Mouse (Mus musculus): ENCODE results near the gene Micu1. TPM values are rescaled to one million over a fixed set of nuclear protein-coding genes. Genes with fewer than 3 reads are reported as not detected.
A peak's percentile ranks its signal among the peaks of the same experiment; 100 is the strongest.

Micu1 gene
- polyA plus RNA-seq, 1 experiment from 2014 or later, result 36.3 TPM

DNA sequence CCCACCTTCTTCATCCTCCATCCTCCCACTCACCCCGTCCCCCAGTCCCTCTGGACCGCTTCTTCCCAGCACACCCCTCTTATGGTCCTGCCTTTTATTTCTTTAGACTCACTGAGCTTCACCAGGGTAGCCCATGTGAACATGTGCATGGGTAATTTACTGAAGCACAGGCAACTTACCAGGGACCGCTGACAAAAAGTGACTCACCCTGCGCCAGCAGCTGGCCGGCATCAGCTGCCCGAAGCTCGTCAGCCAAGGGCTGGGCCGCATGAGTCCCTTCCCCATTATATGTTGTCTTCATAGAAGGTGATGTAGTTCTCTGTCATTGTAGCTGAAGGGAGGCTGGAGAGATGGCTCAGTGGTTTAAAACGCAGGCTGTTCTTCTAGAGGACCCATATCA lies 111.5 kb downstream of the Micu1 start:
- ATAC-seq (ENCODE audit: low read depth) (no peak), DNase-seq (no peak)

GRCm38 (mm10) chr10:59814505-59815155 lies 112.4 kb downstream of the Micu1 start:
- Histone ChIP-seq H3K4me2 (no peak overlapping the region), H3K9me3 (replicated peaks) (no peaks in the 10 kb centered on the region), H3K36me3 (0 out of 2 replicates have a peak, but pooled peaks cover 5% of the 10 kb centered on the region), H3K4me3 (replicated peaks) (no peak overlapping the region), H3K27me3 (no peaks in the 10 kb centered on the region), H3K27ac (peak overlapping the region; percentile 3; the same call in 1 of the 2 replicates), H3K9ac (no peak overlapping the region), H3K4me1 (replicated peaks) (peaks cover 41% of the 10 kb centered on the region)
- peak; percentile 45 for DNase-seq
- peak; percentile 73 for ATAC-seq (ENCODE audit: low read depth)
- WGBS (ENCODE audit: insufficient replicate concordance), result 49% methylated on average over 7 of the region's 7 CpGs

More for the DNA sequence above, 111.5 kb downstream of the Micu1 start:
- Histone ChIP-seq H3K9ac (no peak overlapping the region), H3K4me2 (no peak overlapping the region), H3K27me3 (no peaks in the 10 kb centered on the region), H3K4me1 (replicated peaks) (peaks cover 44% of the 10 kb centered on the region), H3K9me3 (replicated peaks) (no peaks in the 10 kb centered on the region), H3K27ac (peak overlapping the region; percentile 3; the same call in 1 of the 2 replicates), H3K36me3 (0 out of 2 replicates have a peak, but pooled peaks cover 5% of the 10 kb centered on the region), H3K4me3 (replicated peaks) (no peak overlapping the region)
- WGBS (ENCODE audit: insufficient replicate concordance), result 89% methylated on average over 9 of the region's 9 CpGs

DNA sequence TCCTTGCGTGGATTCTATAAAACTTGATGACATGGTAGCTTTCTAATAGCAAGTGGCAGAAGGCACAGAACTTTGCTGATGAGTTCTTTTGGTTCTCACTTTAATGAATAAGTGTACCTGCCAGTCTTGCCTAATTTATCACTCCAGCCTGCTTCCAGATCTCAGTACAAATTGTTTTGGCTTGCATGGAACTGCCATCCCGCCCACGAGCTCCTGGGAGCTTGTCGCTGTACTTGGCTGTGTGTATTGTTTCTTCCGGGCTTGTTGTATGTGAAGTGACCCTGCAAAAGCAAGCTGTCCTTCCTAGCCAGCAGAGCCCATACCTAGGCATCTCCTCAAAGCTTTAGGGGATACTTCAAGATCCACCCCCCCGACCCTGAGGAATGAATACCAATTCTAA lies 114.3 kb downstream of the Micu1 start:
- Histone ChIP-seq H3K36me3 (no peaks in the 10 kb centered on the region), H3K4me1 (replicated peaks) (peaks cover 29% of the 10 kb centered on the region), H3K27me3 (no peaks in the 10 kb centered on the region), H3K9ac (no peak overlapping the region), H3K27ac (no peak overlapping the region), H3K9me3 (replicated peaks) (no peaks in the 10 kb centered on the region), H3K4me2 (no peak overlapping the region), H3K4me3 (replicated peaks) (no peak overlapping the region)
- no peak for ATAC-seq (ENCODE audit: low read depth)
- DNase-seq, result no peak
- 82% methylated on average over 6 of the region's 6 CpGs for WGBS (ENCODE audit: insufficient replicate concordance)

GRCm38 (mm10) chr10:59817528-59817927 lies 115.3 kb downstream of the Micu1 start:
- Histone ChIP-seq H3K9me3 (replicated peaks) (no peaks in the 10 kb centered on the region), H3K36me3 (no peaks in the 10 kb centered on the region), H3K27me3 (no peaks in the 10 kb centered on the region), H3K27ac (no peak overlapping the region), H3K4me1 (replicated peaks) (peaks cover 25% of the 10 kb centered on the region), H3K4me3 (replicated peaks) (no peak overlapping the region), H3K9ac (no peak overlapping the region), H3K4me2 (no peak overlapping the region)
- ATAC-seq (ENCODE audit: low read depth) (no peak), DNase-seq (no peak)
- 36% methylated on average over 2 of the region's 2 CpGs for WGBS (ENCODE audit: insufficient replicate concordance)

GRCm38 (mm10) chr10:59817991-59818390 lies 115.7 kb downstream of the Micu1 start:
- H3K27me3 ChIP-seq, result no peaks in the 10 kb centered on the region
- H3K27ac ChIP-seq, result no peak overlapping the region
- H3K9ac ChIP-seq, result no peak overlapping the region
- no peaks in the 10 kb centered on the region for H3K36me3 ChIP-seq
- H3K4me2 ChIP-seq, result no peak overlapping the region
- no peaks in the 10 kb centered on the region for H3K9me3 ChIP-seq (replicated peaks)
- WGBS (ENCODE audit: insufficient replicate concordance), result 89% methylated on average over 8 of the region's 8 CpGs
- H3K4me3 ChIP-seq (replicated peaks), result no peak overlapping the region
- peaks cover 20% of the 10 kb centered on the region for H3K4me1 ChIP-seq (replicated peaks)
- ATAC-seq (ENCODE audit: low read depth) (no peak), DNase-seq (no peak)

- 75% methylated on average over 9 of the region's 9 CpGs for WGBS (ENCODE audit: insufficient replicate concordance)
- ATAC-seq (ENCODE audit: low read depth) (no peak), DNase-seq (no peak)
- H3K27ac ChIP-seq, result no peak overlapping the region
- H3K4me3 ChIP-seq (replicated peaks), result no peak overlapping the region
- H3K36me3 ChIP-seq, result no peaks in the 10 kb centered on the region
- no peaks in the 10 kb centered on the region for H3K27me3 ChIP-seq
- no peaks in the 10 kb centered on the region for H3K9me3 ChIP-seq (replicated peaks)
- H3K4me1 ChIP-seq (replicated peaks), result peaks cover 9% of the 10 kb centered on the region
- H3K9ac ChIP-seq, result no peak overlapping the region
- H3K4me2 ChIP-seq, result no peak overlapping the region
Observed at GRCm38 (mm10) chr10:59819146-59819545, 116.9 kb downstream of the Micu1 start.

DNA sequence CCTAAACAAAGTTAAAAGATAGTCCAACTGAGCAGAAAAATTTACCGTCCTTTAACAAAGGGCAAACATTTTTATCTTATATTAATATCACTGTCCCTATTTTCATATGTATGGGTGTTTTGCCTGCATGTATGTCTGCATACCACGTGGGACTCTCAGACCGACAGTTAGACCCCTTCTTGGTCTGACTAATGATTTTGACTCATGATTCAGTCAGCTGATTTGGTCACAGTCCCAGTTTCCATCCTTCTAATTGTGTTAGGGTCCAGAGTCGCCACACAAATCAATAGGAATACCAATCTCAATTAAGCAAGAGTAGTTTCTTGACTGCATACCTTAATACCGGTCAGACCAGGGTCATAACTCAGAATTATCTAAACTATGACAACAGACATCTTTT lies 118.6 kb downstream of the Micu1 start:
- H3K27ac ChIP-seq, result no peak overlapping the region
- no peak for ATAC-seq (ENCODE audit: low read depth)
- no peak overlapping the region for H3K4me3 ChIP-seq (replicated peaks)
- no peaks in the 10 kb centered on the region for H3K4me1 ChIP-seq (replicated peaks)
- no peak overlapping the region for H3K4me2 ChIP-seq
- no peak for DNase-seq
- no peaks in the 10 kb centered on the region for H3K27me3 ChIP-seq
- H3K9me3 ChIP-seq (replicated peaks), result no peaks in the 10 kb centered on the region
- WGBS (ENCODE audit: insufficient replicate concordance), result 83% methylated on average over 5 of the region's 5 CpGs
- H3K36me3 ChIP-seq, result no peaks in the 10 kb centered on the region
- no peak overlapping the region for H3K9ac ChIP-seq

DNA sequence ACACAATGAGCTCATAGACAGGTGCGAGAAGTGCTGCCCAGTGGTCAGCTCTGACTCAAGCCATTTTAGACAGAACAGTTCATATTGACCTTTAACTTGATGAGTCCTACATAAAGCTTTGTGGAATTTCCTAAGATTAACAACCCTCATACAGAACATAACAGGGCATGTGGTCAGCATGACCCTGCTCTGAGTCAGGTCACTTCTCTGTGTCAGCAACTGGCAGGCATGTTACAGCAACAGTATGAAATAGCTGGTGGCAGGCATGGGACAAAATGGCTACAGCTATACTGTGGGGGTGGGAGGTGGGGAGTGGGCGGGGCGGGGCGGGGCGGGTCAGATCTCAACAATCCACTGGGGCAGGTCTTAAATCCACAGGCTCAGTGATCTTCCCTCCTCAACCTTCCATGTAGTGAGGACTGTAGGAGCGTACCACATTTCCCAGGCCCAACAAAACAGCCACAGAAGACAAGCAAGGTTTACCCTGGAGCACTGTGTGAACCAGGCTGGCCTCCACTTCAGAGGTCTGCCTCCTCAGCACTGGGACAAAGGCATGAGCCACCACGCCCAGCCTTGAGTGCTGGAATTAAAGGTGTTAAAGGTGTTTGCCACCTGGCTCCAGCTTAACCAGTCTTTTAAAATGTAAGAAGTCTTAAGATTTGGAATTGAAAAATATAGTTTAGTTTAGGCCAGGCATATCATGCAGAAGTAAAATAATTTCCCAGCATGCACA lies 119.2 kb downstream of the Micu1 start:
- DNase-seq (no peak), ATAC-seq (ENCODE audit: low read depth) (no peak)
- no peaks in the 10 kb centered on the region for H3K36me3 ChIP-seq
- no peaks in the 10 kb centered on the region for H3K4me1 ChIP-seq (replicated peaks)
- 77% methylated on average over 7 of the region's 7 CpGs for WGBS (ENCODE audit: insufficient replicate concordance)
- H3K4me3 ChIP-seq (replicated peaks), result no peak overlapping the region
- no peak overlapping the region for H3K4me2 ChIP-seq
- H3K9ac ChIP-seq, result no peak overlapping the region
- no peak overlapping the region for H3K27ac ChIP-seq
- no peaks in the 10 kb centered on the region for H3K27me3 ChIP-seq
- no peaks in the 10 kb centered on the region for H3K9me3 ChIP-seq (replicated peaks)

- Histone ChIP-seq H3K27me3 (no peaks in the 10 kb centered on the region), H3K4me3 (replicated peaks) (no peak overlapping the region), H3K4me2 (no peak overlapping the region), H3K36me3 (peaks cover 10% of the 10 kb centered on the region), H3K4me1 (replicated peaks) (no peaks in the 10 kb centered on the region), H3K9me3 (replicated peaks) (no peaks in the 10 kb centered on the region), H3K9ac (no peak overlapping the region), H3K27ac (no peak overlapping the region)
- 42% methylated on average over 10 of the region's 10 CpGs for WGBS (ENCODE audit: insufficient replicate concordance)
- DNase-seq (no peak), ATAC-seq (ENCODE audit: low read depth) (no peak)
Observed at GRCm38 (mm10) chr10:59822857-59823256, 120.6 kb downstream of the Micu1 start.

GRCm38 (mm10) chr10:59825137-59825812 lies 123.0 kb downstream of the Micu1 start:
- Histone ChIP-seq H3K4me1 (replicated peaks) (no peaks in the 10 kb centered on the region), H3K9ac (no peak overlapping the region), H3K36me3 (peaks cover 31% of the 10 kb centered on the region), H3K4me2 (no peak overlapping the region), H3K27ac (no peak overlapping the region), H3K4me3 (replicated peaks) (no peak overlapping the region), H3K9me3 (replicated peaks) (peaks cover 4% of the 10 kb centered on the region; the same call in 1 of the 2 replicates), H3K27me3 (no peaks in the 10 kb centered on the region)
- no peak for ATAC-seq (ENCODE audit: low read depth)
- 71% methylated on average over 16 of the region's 16 CpGs for WGBS (ENCODE audit: insufficient replicate concordance)
- DNase-seq, result no peak

- Histone ChIP-seq H3K36me3 (peaks cover 31% of the 10 kb centered on the region), H3K9me3 (replicated peaks) (peaks cover 4% of the 10 kb centered on the region; the same call in 1 of the 2 replicates), H3K4me2 (no peak overlapping the region), H3K4me3 (replicated peaks) (no peak overlapping the region), H3K27ac (no peak overlapping the region), H3K9ac (no peak overlapping the region), H3K4me1 (replicated peaks) (0 out of 2 replicates have a peak, but pooled peaks cover 8% of the 10 kb centered on the region), H3K27me3 (no peaks in the 10 kb centered on the region)
- ATAC-seq (ENCODE audit: low read depth) (no peak), DNase-seq (no peak)
- WGBS (ENCODE audit: insufficient replicate concordance), result 89% methylated on average over 6 of the region's 6 CpGs
Observed at GRCm38 (mm10) chr10:59829886-59830285, 127.6 kb downstream of the Micu1 start.

Data from liver, embryonic 13.5 days (tissue).